Mouse (Mus musculus): Measurements from ENCODE around the gene Adck2. TPM values are rescaled to one million over a fixed set of nuclear protein-coding genes. Genes with fewer than 3 reads are reported as not detected.

Adck2 gene
- polyA plus RNA-seq, 1 experiment = 23.3 TPM

- no peak for TF ChIP-seq POLR2A (IDR thresholded peaks at IDR 0.05; ENCODE audit: borderline replicate concordance, extremely low read depth, insufficient read depth, insufficient read length, poor library complexity, severe bottlenecking)
- no peak for TF ChIP-seq CTCF (IDR thresholded peaks at IDR 0.05; ENCODE audit: borderline replicate concordance, extremely low read depth, insufficient read depth, insufficient read length)
- DNase-seq (ENCODE audit: low read depth) = peak; percentile 92
Observed at GRCm38 (mm10) chr6:39542631-39543597, 30.8 kb upstream of the Adck2 start.

GRCm38 (mm10) chr6:39543769-39544420, 29.8 kb upstream of the Adck2 start:
- DNase-seq (ENCODE audit: low read depth) = no peak
- TF ChIP-seq POLR2A (IDR thresholded peaks at IDR 0.05; ENCODE audit: borderline replicate concordance, extremely low read depth, insufficient read depth, insufficient read length, poor library complexity, severe bottlenecking) (no peak), CTCF (IDR thresholded peaks at IDR 0.05; ENCODE audit: borderline replicate concordance, extremely low read depth, insufficient read depth, insufficient read length) (no peak)

GRCm38 (mm10) chr6:39545474-39545873, 28.2 kb upstream of the Adck2 start:
- no peak for DNase-seq (ENCODE audit: low read depth)
- TF ChIP-seq POLR2A (IDR thresholded peaks at IDR 0.05; ENCODE audit: borderline replicate concordance, extremely low read depth, insufficient read depth, insufficient read length, poor library complexity, severe bottlenecking) (no peak), CTCF (IDR thresholded peaks at IDR 0.05; ENCODE audit: borderline replicate concordance, extremely low read depth, insufficient read depth, insufficient read length) (no peak)

GRCm38 (mm10) chr6:39548030-39548429, 25.6 kb upstream of the Adck2 start:
- no peak for DNase-seq (ENCODE audit: low read depth)
- TF ChIP-seq POLR2A (IDR thresholded peaks at IDR 0.05; ENCODE audit: borderline replicate concordance, extremely low read depth, insufficient read depth, insufficient read length, poor library complexity, severe bottlenecking) (no peak), CTCF (IDR thresholded peaks at IDR 0.05; ENCODE audit: borderline replicate concordance, extremely low read depth, insufficient read depth, insufficient read length) (no peak)

- TF ChIP-seq POLR2A (IDR thresholded peaks at IDR 0.05; ENCODE audit: borderline replicate concordance, extremely low read depth, insufficient read depth, insufficient read length, poor library complexity, severe bottlenecking) = no peak
- TF ChIP-seq CTCF (IDR thresholded peaks at IDR 0.05; ENCODE audit: borderline replicate concordance, extremely low read depth, insufficient read depth, insufficient read length) = no peak
- no peak for DNase-seq (ENCODE audit: low read depth)
Observed at GRCm38 (mm10) chr6:39551981-39552636, 21.6 kb upstream of the Adck2 start.

GRCm38 (mm10) chr6:39554888-39555647, 18.6 kb upstream of the Adck2 start:
- peak; percentile 44 for DNase-seq (ENCODE audit: low read depth)
- TF ChIP-seq POLR2A (IDR thresholded peaks at IDR 0.05; ENCODE audit: borderline replicate concordance, extremely low read depth, insufficient read depth, insufficient read length, poor library complexity, severe bottlenecking) (no peak), CTCF (IDR thresholded peaks at IDR 0.05; ENCODE audit: borderline replicate concordance, extremely low read depth, insufficient read depth, insufficient read length) (no peak)

- TF ChIP-seq CTCF (IDR thresholded peaks at IDR 0.05; ENCODE audit: borderline replicate concordance, extremely low read depth, insufficient read depth, insufficient read length) (no peak), POLR2A (IDR thresholded peaks at IDR 0.05; ENCODE audit: borderline replicate concordance, extremely low read depth, insufficient read depth, insufficient read length, poor library complexity, severe bottlenecking) (no peak)
Observed at GRCm38 (mm10) chr6:39555648-39555945, 18.1 kb upstream of the Adck2 start.

GRCm38 (mm10) chr6:39556900-39557659, 16.6 kb upstream of the Adck2 start:
- TF ChIP-seq CTCF (IDR thresholded peaks at IDR 0.05; ENCODE audit: borderline replicate concordance, extremely low read depth, insufficient read depth, insufficient read length) = no peak
- TF ChIP-seq POLR2A (IDR thresholded peaks at IDR 0.05; ENCODE audit: borderline replicate concordance, extremely low read depth, insufficient read depth, insufficient read length, poor library complexity, severe bottlenecking) = no peak
- DNase-seq (ENCODE audit: low read depth) = peak; percentile 64

More at GRCm38 (mm10) chr6:39555648-39555945, 18.1 kb upstream of the Adck2 start:
- DNase-seq (ENCODE audit: low read depth) = no peak

- TF ChIP-seq POLR2A (IDR thresholded peaks at IDR 0.05; ENCODE audit: borderline replicate concordance, extremely low read depth, insufficient read depth, insufficient read length, poor library complexity, severe bottlenecking) = peak; percentile 88
- no peak for TF ChIP-seq CTCF (IDR thresholded peaks at IDR 0.05; ENCODE audit: borderline replicate concordance, extremely low read depth, insufficient read depth, insufficient read length)
- peak; percentile 97 for DNase-seq (ENCODE audit: low read depth)
Observed at GRCm38 (mm10) chr6:39557723-39558261, 15.9 kb upstream of the Adck2 start, which contains the start of gene Dennd2a. Gene Dennd2a (minus strand): TSS chr6:39557867.

Data from brain, embryonic 14.5 days (tissue).